Mouse (Mus musculus): ENCODE data around the gene Kcnc2.

- TF ChIP-seq POLR2A (IDR thresholded peaks at IDR 0.05; ENCODE audit: borderline replicate concordance, control insufficient read depth, low read depth, low read length) (no peak), CTCF (IDR thresholded peaks at IDR 0.05; ENCODE audit: control insufficient read depth, insufficient read depth, low read length) (no peak)
Measured at GRCm38 (mm10) chr10:112269939-112270781, 761 bp upstream of the Kcnc2 start.

Data from bone marrow, adult 2 months (tissue).